Mouse (Mus musculus) heart, postnatal 0 days (tissue): ENCODE data around the gene Pcsk4. TPM values are rescaled to one million over a fixed set of nuclear protein-coding genes. Genes with fewer than 3 reads are reported as not detected.

ENCODE experiments used
- ATAC-seq: fragments of 200-750 bp; cut with Nextera tagmentation; 2 replicates; pipeline ENCODE4 v1.8.0; 2017; ENCODE audit warnings: low read depth, moderate number of reproducible peaks, moderate library complexity; ENCODE audit not compliant: insufficient read depth
- DNase-seq: peaks from one replicate; pipeline ENCODE4 v3.0.0-alpha.2; 2016; ENCODE audit warnings: low spot score
- H3K27ac ChIP-seq: fragments of 300-500 bp; sonication (generic); 2 replicates; pipeline ENCODE4 v1.5.1; 2014; ENCODE audit warnings: low read depth, mild to moderate bottlenecking
- H3K27me3 ChIP-seq: fragments of 300-500 bp; sonication (generic); 2 replicates; pipeline ENCODE4 v1.6.1; 2014; ENCODE audit warnings: low read length, mixed read lengths; ENCODE audit not compliant: control insufficient read depth, insufficient read depth
- H3K36me3 ChIP-seq: fragments of 300-500 bp; sonication (generic); replicated peaks from 2 replicates; pipeline ENCODE4 v1.6.1; 2014; ENCODE audit warnings: low read length, mixed read lengths; ENCODE audit not compliant: control insufficient read depth, insufficient read depth
- H3K4me1 ChIP-seq: fragments of 300-500 bp; sonication (generic); 2 replicates; pipeline ENCODE4 v1.6.1; 2014; ENCODE audit warnings: antibody characterized with exemption; ENCODE audit not compliant: control insufficient read depth, insufficient read depth
- H3K4me2 ChIP-seq: fragments of 300-500 bp; sonication (generic); 2 replicates; pipeline ENCODE4 v1.6.1; 2014; ENCODE audit warnings: low read depth, mild to moderate bottlenecking, low read length, moderate library complexity
- H3K4me3 ChIP-seq: fragments of 300-500 bp; sonication (generic); 2 replicates; pipeline ENCODE4 v1.5.1; 2014; ENCODE audit warnings: low read depth, low read length
- H3K9ac ChIP-seq: fragments of 300-500 bp; sonication (generic); replicated peaks from 2 replicates; pipeline ENCODE4 v1.6.1; 2014; ENCODE audit warnings: low read depth, low read length, mixed read lengths
- H3K9me3 ChIP-seq: fragments of 300-500 bp; sonication (generic); replicated peaks from 2 replicates; pipeline ENCODE4 v1.6.1; 2016; ENCODE audit warnings: low read length; ENCODE audit not compliant: control insufficient read depth
- CTCF ChIP-seq: IDR thresholded peaks from 2 replicates; pipeline ENCODE4 v1.5.1; 2016; ENCODE audit warnings: antibody characterized with exemption, control low read depth, low read depth
- EP300 ChIP-seq: IDR thresholded peaks from 2 replicates; pipeline ENCODE4 v1.6.1; 2016; ENCODE audit warnings: antibody characterized with exemption, low read depth
- WGBS: fragments of 180-500 bp; shearing (Covaris S2); extraction: QIAGEN DNeasy Blood & Tissue Kit; methylation state at CpG from one replicate; pipeline ENCODE4 v1.1.7; 2014; 5-methylcytosine and 5-hydroxymethylcytosine counted together
- polyA plus RNA-seq: library from polyadenylated mRNA; unstranded; fragments of >200 nt; fragmentation: Nextera tagmentation; extraction: Ambion mirVana; gene quantifications from 2 replicates; pipeline ENCODE4 v1.2.1, GENCODE M21; 2015
- total RNA-seq: library from RNA; depleted of rRNA; stranded (reverse); fragments of >200 nt; gene quantifications from 2 replicates; pipeline ENCODE4 v1.2.3, GENCODE M21; 2014; ENCODE audit warnings: low replicate concordance

Pcsk4 gene
- total and polyA plus RNA-seq, 2 experiments from 2014 or later: 2.1 TPM; not detected in 1

GRCm38 (mm10) chr10:80296824-80297223 lies 32.5 kb downstream of the Pcsk4 start:
- Histone ChIP-seq H3K27ac (no peak overlapping the region), H3K4me1 (peaks cover 5% of the 10 kb centered on the region; the same call in 1 of the 2 replicates), H3K27me3 (peaks cover 42% of the 10 kb centered on the region), H3K4me2 (peak overlapping the region; percentile 64; the same call in 1 of the 2 replicates), H3K36me3 (peaks cover 14% of the 10 kb centered on the region), H3K9ac (no peak overlapping the region), H3K4me3 (no peak overlapping the region), H3K9me3 (no peaks in the 10 kb centered on the region)
- 72% methylated on average over 5 of the region's 5 CpGs for WGBS
- DNase-seq: no peak
- ATAC-seq: no peak
- TF ChIP-seq EP300 (no peak), CTCF (no peak)

- Histone ChIP-seq H3K4me2 (peak within 1 kb of the TSS; percentile 64), H3K9ac (peak within 1 kb of the TSS; percentile 37), H3K36me3 (peaks cover 14% of the 10 kb centered on the region), H3K9me3 (no peaks in the 10 kb centered on the region), H3K4me1 (0 out of 2 replicates have a peak, but pooled peaks cover 4% of the 10 kb centered on the region), H3K4me3 (peak within 1 kb of the TSS; percentile 43), H3K27me3 (peaks cover 33% of the 10 kb centered on the region), H3K27ac (no peak within 1 kb of the TSS; the same call in 1 of the 2 replicates)
- TF ChIP-seq CTCF (peak; percentile 61), EP300 (no peak)
- peak; percentile 72 for DNase-seq
- WGBS: 4% methylated on average over 25 of the region's 26 CpGs
- ATAC-seq: peak; percentile 19; the same call in 1 of the 2 replicates
Measured at GRCm38 (mm10) chr10:80295618-80296425, 33.5 kb downstream of the Pcsk4 start, which contains the start of gene Apc2. Gene Apc2 (plus strand): TSS chr10:80295977.

- ATAC-seq: no peak
- Histone ChIP-seq H3K27ac (no peak overlapping the region; the same call in 1 of the 2 replicates), H3K9ac (0 out of 2 replicates have a peak overlapping the region, but pooled peaks have one; percentile 37), H3K9me3 (no peaks in the 10 kb centered on the region), H3K4me3 (no peak overlapping the region), H3K36me3 (peaks cover 14% of the 10 kb centered on the region), H3K4me2 (no peak overlapping the region), H3K4me1 (0 out of 2 replicates have a peak, but pooled peaks cover 4% of the 10 kb centered on the region), H3K27me3 (peaks cover 23% of the 10 kb centered on the region)
- WGBS: 54% methylated on average over 7 of the region's 7 CpGs
- no peak for TF ChIP-seq EP300
- no peak for TF ChIP-seq CTCF
- DNase-seq: no peak
Measured at GRCm38 (mm10) chr10:80294788-80295303, 34.5 kb downstream of the Pcsk4 start.

GRCm38 (mm10) chr10:80294311-80294710 lies 35.0 kb downstream of the Pcsk4 start:
- WGBS: 63% methylated on average over 4 of the region's 4 CpGs
- Histone ChIP-seq H3K27me3 (peaks cover 18% of the 10 kb centered on the region), H3K4me2 (no peak overlapping the region), H3K9ac (no peak overlapping the region), H3K4me1 (0 out of 2 replicates have a peak, but pooled peaks cover 4% of the 10 kb centered on the region), H3K9me3 (no peaks in the 10 kb centered on the region), H3K4me3 (no peak overlapping the region), H3K27ac (no peak overlapping the region), H3K36me3 (peaks cover 14% of the 10 kb centered on the region)
- DNase-seq (no peak), ATAC-seq (no peak)
- TF ChIP-seq EP300 (no peak), CTCF (no peak)

GRCm38 (mm10) chr10:80293325-80293724 lies 36.0 kb downstream of the Pcsk4 start:
- 24% methylated on average over 14 of the region's 14 CpGs for WGBS
- 0 out of 2 replicates have a peak, but pooled peaks cover 4% of the 10 kb centered on the region for H3K4me1 ChIP-seq
- H3K9ac ChIP-seq: peak overlapping the region; percentile 94
- TF ChIP-seq EP300 (no peak), CTCF (no peak)
- DNase-seq: no peak
- H3K27ac ChIP-seq: peak overlapping the region; percentile 88
- H3K36me3 ChIP-seq: peaks cover 14% of the 10 kb centered on the region
- H3K4me3 ChIP-seq: peak overlapping the region; percentile 80
- peaks cover 8% of the 10 kb centered on the region for H3K27me3 ChIP-seq
- H3K9me3 ChIP-seq: no peaks in the 10 kb centered on the region
- ATAC-seq: no peak
- H3K4me2 ChIP-seq: peak overlapping the region; percentile 71
